Mouse (Mus musculus) lung, adult 2 months (tissue): Measurements from ENCODE around the gene Hikeshi.

ENCODE experiments used
- CTCF ChIP-seq: fragments of 200-500 bp; IDR thresholded peaks from 2 replicates; pipeline ENCODE4 v1.5.1; 2011; ENCODE audit warnings: mild to moderate bottlenecking, low read length, control low read depth; ENCODE audit not compliant: insufficient read depth
- POLR2A ChIP-seq: fragments of 200-500 bp; IDR thresholded peaks from 2 replicates; pipeline ENCODE4 v1.6.1; 2011; ENCODE audit warnings: low read depth, mild to moderate bottlenecking, control low read depth, low read length, borderline replicate concordance; ENCODE audit errors: extremely low read depth

- no peak for TF ChIP-seq CTCF
- no peak for TF ChIP-seq POLR2A
Measured at GRCm38 (mm10) chr7:89975571-89975970, 34.6 kb upstream of the Hikeshi start.
